Mouse (Mus musculus) layer of hippocampus, adult 18-20 months (tissue): ENCODE data around the gene Ptpn23. TPM values are rescaled to one million over a fixed set of nuclear protein-coding genes. Genes with fewer than 3 reads are reported as not detected.

ENCODE experiments used
- total RNA-seq, 2 experiments: library from RNA; stranded (reverse); gene quantifications; 2 replicates each; pipeline ENCODE4 v1.2.3; 2021

The Ptpn23 gene
- total RNA-seq, 2 experiments from 2014 or later, result 53.2 to 53.6 TPM

Other genes with a start within 250 kb of the Ptpn23 start
- 100 to 1,000 TPM; 288 to 297 TPM for gene Cspg5, start 164.4 kb downstream of the Ptpn23 start, total RNA-seq
- 10 to 100 TPM; 11.1 to 11.8 TPM for gene Elp6, start 103.0 kb downstream of the Ptpn23 start, total RNA-seq
- gene Scap, start 74.9 kb downstream of the Ptpn23 start, total RNA-seq, result 100 to 1,000 TPM; 104 to 107 TPM
- gene Ngp, start 11.5 kb upstream of the Ptpn23 start, total RNA-seq, result not detected
- gene Klhl18, start 68.5 kb upstream of the Ptpn23 start, total RNA-seq, result 10 to 100 TPM; 23.0 to 23.5 TPM
- gene Kif9, start 68.7 kb upstream of the Ptpn23 start, total RNA-seq, result 1 to 10 TPM; 3.8 TPM
- 10 to 100 TPM; 62.3 to 64.8 TPM for gene Setd2, start 124.4 kb upstream of the Ptpn23 start, total RNA-seq
- gene Nradd, start 216.2 kb upstream of the Ptpn23 start, total RNA-seq, result 1 to 10 TPM; 2.0 to 3.5 TPM
- 10 to 100 TPM; 13.4 to 18.9 TPM for gene Nbeal2, start 245.9 kb upstream of the Ptpn23 start, total RNA-seq
- gene Ccdc12, start 248.3 kb upstream of the Ptpn23 start, total RNA-seq, result 10 to 100 TPM; 50.9 to 62.8 TPM